Mouse (Mus musculus): ENCODE data around the gene Mtnr1a. TPM values are rescaled to one million over a fixed set of nuclear protein-coding genes. Genes with fewer than 3 reads are reported as not detected.

Mtnr1a gene
- polyA plus RNA-seq, 1 experiment from 2014 or later, result not detected

DNA sequence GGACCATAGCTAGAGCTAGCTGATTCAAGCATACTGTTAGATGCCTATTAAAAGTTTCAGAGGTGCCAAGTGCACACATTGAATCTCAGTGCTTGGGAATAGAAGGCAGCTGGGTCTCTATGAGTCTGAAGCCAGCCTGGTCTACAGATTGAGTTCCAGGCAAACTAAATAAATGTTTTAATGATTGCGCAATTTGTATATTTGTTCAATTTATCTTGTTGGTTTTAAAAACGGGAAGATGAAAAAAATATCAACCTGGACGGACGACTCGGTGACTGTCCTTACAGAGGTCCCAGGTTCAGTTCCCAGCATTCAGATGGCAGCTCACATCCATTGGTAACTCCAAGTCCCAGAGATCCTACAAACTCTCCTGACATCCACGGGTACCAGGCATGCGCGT, 2.0 kb downstream of the Mtnr1a start:
- Histone ChIP-seq H3K4me3 (ENCODE audit: low read length) (no peak overlapping the region), H3K9ac (ENCODE audit: low read length) (no peak overlapping the region), H3K27me3 (ENCODE audit: control insufficient read depth, insufficient read depth, low read length) (peaks cover 14% of the 10 kb centered on the region; the same call in 1 of the 2 replicates), H3K4me2 (ENCODE audit: low read depth, low read length) (no peak overlapping the region), H3K36me3 (ENCODE audit: control insufficient read depth, insufficient read depth) (no peaks in the 10 kb centered on the region), H3K4me1 (ENCODE audit: control insufficient read depth, insufficient read depth, low read length) (no peaks in the 10 kb centered on the region), H3K9me3 (replicated peaks; ENCODE audit: control insufficient read depth, low read length) (0 out of 2 replicates have a peak, but pooled peaks cover 2% of the 10 kb centered on the region), H3K27ac (ENCODE audit: low read length) (no peak overlapping the region)
- no peak for ATAC-seq (replicated peaks; ENCODE audit: extremely low read depth, insufficient read depth, low FRiP score)
- 84% methylated on average over 8 of the region's 8 CpGs for WGBS

DNA sequence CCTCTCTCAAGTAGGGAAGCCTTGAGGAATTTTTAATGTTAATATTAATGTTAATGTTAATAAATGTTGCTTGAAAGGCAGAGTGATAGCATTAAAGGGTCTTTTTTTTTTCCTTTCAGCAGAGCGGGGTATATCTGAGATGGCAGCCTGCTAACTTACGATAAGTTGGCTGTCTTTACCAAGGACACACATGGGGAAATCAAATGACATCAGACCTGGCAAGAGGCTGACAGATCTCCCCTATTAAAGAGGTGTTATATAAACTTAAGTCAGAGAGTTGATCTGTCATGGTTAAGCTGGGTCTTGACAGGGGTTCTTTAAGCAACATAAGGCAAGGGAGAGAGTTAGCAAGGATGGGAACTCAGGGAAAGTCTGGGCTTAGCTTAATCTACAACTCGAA, 11.9 kb downstream of the Mtnr1a start:
- H3K9me3 ChIP-seq (replicated peaks; ENCODE audit: control insufficient read depth, low read length), result no peaks in the 10 kb centered on the region
- no peak overlapping the region for H3K4me2 ChIP-seq (ENCODE audit: low read depth, low read length)
- no peak for ATAC-seq (replicated peaks; ENCODE audit: extremely low read depth, insufficient read depth, low FRiP score)
- H3K27me3 ChIP-seq (ENCODE audit: control insufficient read depth, insufficient read depth, low read length), result no peaks in the 10 kb centered on the region
- no peak overlapping the region for H3K9ac ChIP-seq (ENCODE audit: low read length)
- no peaks in the 10 kb centered on the region for H3K36me3 ChIP-seq (ENCODE audit: control insufficient read depth, insufficient read depth)
- H3K4me1 ChIP-seq (ENCODE audit: control insufficient read depth, insufficient read depth, low read length), result no peaks in the 10 kb centered on the region
- WGBS, result 75% methylated on average over 3 of the region's 3 CpGs
- no peak overlapping the region for H3K4me3 ChIP-seq (ENCODE audit: low read length)
- H3K27ac ChIP-seq (ENCODE audit: low read length), result no peak overlapping the region

DNA sequence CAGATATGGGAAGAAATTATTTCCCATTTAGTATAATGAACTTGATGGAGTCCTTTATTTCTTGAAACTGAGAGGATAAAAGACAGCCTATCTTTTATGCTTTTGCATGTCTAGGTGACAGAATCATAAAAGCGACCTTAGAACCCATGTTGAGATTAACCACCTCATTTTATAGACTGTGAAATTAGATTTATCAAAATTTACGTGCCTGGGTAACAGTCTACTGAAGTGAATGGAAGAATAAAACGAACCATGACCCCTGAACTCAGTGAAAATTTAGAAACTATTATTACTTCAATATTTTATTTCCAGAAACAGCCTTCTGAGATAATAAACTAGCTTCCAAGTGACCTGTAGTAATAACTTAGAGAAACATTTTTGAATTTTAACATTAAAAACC, 24.7 kb downstream of the Mtnr1a start:
- no peaks in the 10 kb centered on the region for H3K36me3 ChIP-seq (ENCODE audit: control insufficient read depth, insufficient read depth)
- 69% methylated on average over 3 of the region's 3 CpGs for WGBS
- H3K4me3 ChIP-seq (ENCODE audit: low read length), result no peak overlapping the region
- no peaks in the 10 kb centered on the region for H3K9me3 ChIP-seq (replicated peaks; ENCODE audit: control insufficient read depth, low read length)
- no peak overlapping the region for H3K4me2 ChIP-seq (ENCODE audit: low read depth, low read length)
- H3K9ac ChIP-seq (ENCODE audit: low read length), result no peak overlapping the region
- H3K27me3 ChIP-seq (ENCODE audit: control insufficient read depth, insufficient read depth, low read length), result no peaks in the 10 kb centered on the region
- no peak for ATAC-seq (replicated peaks; ENCODE audit: extremely low read depth, insufficient read depth, low FRiP score)
- H3K4me1 ChIP-seq (ENCODE audit: control insufficient read depth, insufficient read depth, low read length), result no peaks in the 10 kb centered on the region
- no peak overlapping the region for H3K27ac ChIP-seq (ENCODE audit: low read length)

DNA sequence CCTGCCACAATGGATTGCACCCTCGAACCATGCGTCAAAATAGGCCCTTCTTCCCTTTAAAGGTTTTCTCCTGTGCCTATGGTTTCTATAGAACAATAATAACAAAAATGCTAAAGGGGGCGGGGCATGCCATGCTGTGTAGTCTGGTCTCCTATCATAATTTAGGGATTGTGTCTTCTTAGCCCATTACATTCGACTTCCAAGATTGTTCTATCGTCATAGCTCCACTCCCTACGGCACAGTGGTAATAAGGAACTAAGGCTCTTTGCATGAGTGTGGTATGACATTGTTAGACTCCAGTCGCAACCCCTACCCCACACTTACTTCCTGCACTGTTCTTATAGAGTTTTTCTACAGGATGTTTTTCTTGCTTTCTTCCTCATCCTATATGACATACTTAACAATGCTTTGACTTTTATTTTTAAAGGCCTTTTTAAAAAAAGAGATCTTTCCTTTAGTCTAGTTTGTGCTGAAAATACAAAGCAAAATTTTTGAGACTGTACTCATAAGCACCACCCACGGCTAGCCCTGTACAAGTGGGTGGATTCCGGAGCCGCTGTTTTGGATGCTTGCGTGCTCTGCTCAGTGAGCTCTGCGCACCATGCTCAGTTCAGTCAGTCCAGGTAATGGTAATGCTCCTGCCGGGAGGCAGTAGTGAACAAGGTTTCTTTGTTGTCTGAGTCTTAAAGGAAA, 40.6 kb downstream of the Mtnr1a start:
- Histone ChIP-seq H3K4me3 (ENCODE audit: low read length) (peak overlapping the region; percentile 39), H3K9ac (ENCODE audit: low read length) (no peak overlapping the region), H3K4me1 (ENCODE audit: control insufficient read depth, insufficient read depth, low read length) (peaks cover 7% of the 10 kb centered on the region), H3K4me2 (ENCODE audit: low read depth, low read length) (peak overlapping the region; percentile 58), H3K27ac (ENCODE audit: low read length) (no peak overlapping the region), H3K27me3 (ENCODE audit: control insufficient read depth, insufficient read depth, low read length) (peaks cover 16% of the 10 kb centered on the region), H3K9me3 (replicated peaks; ENCODE audit: control insufficient read depth, low read length) (no peaks in the 10 kb centered on the region), H3K36me3 (ENCODE audit: control insufficient read depth, insufficient read depth) (no peaks in the 10 kb centered on the region)
- 19% methylated on average over 13 of the region's 13 CpGs for WGBS
- no peak for ATAC-seq (replicated peaks; ENCODE audit: extremely low read depth, insufficient read depth, low FRiP score)

DNA sequence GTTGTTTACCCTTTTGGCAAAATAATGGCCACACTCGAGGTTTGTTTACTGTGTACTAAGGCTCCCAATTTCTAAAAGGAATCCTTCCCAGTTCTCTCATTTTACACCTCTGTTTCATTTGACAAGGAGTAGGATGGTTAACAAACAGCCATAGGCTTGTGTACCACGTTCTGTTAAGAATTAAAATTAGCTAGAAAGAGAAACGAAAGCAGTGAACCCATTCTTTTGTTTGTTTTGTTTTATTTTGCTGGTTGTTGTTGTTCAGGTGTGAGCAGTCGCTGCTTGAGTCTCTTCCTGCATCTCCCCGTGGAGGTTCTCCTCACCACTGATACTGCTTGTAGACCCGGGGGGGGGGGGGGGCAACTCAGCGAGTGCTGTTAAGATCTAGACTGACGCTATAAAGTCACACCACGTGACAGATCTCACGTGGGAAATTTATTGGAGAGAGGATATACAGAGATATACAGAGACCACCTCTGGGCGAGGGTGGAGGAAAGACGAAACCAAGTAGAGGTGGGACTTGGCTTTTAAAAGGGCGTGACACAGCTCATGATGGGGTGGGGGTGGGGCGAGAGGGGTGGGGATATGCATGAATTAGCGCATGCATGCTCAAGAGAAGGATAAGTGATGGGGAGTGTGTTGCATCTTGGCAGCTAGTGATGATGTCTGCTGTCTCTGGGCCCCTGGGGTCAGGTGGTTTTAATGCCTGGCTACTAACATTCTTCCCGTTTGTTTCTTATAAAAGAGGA, 41.3 kb downstream of the Mtnr1a start:
- H3K4me3 ChIP-seq (ENCODE audit: low read length), result peak overlapping the region; percentile 39
- no peak for ATAC-seq (replicated peaks; ENCODE audit: extremely low read depth, insufficient read depth, low FRiP score)
- H3K36me3 ChIP-seq (ENCODE audit: control insufficient read depth, insufficient read depth), result no peaks in the 10 kb centered on the region
- H3K9ac ChIP-seq (ENCODE audit: low read length), result no peak overlapping the region
- peak overlapping the region; percentile 58 for H3K4me2 ChIP-seq (ENCODE audit: low read depth, low read length)
- 5% methylated on average over 16 of the region's 16 CpGs for WGBS
- no peaks in the 10 kb centered on the region for H3K9me3 ChIP-seq (replicated peaks; ENCODE audit: control insufficient read depth, low read length)
- peaks cover 7% of the 10 kb centered on the region for H3K4me1 ChIP-seq (ENCODE audit: control insufficient read depth, insufficient read depth, low read length)
- H3K27ac ChIP-seq (ENCODE audit: low read length), result no peak overlapping the region
- peaks cover 16% of the 10 kb centered on the region for H3K27me3 ChIP-seq (ENCODE audit: control insufficient read depth, insufficient read depth, low read length)

DNA sequence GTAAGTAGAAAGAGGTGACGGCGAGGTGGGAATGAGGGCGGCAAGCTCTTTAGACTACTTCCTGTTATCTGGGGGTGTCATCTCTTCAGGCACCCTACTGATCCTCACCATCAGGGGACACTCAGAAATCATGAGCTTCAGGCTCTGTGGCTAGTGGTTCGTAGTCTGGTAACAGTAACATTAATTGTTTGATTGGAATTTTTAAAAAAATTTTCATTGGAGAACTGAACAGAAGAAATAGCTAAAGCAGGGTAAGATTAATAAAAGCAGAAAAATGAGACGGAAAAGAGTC, 41.8 kb downstream of the Mtnr1a start:
- H3K4me3 ChIP-seq (ENCODE audit: low read length), result no peak overlapping the region

DNA sequence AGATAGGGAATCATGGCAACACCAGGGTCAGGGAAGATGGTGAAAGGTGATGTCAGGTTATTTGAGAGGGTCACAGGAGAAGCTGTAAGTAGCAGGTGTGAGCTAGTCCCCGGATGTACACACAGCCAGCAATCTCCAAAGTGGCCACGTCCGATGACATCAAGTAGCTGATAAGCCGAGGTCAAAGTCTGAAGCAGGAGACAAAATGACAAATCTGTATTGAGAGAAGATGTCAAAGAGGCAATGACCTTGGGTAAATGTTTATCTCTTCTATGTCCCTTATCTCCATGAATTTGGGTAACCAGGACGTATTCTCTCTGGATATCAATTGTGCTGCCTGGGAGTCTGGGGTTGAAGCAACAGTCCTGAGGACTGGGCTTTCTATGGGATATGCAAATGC, 42.9 kb downstream of the Mtnr1a start:
- no peaks in the 10 kb centered on the region for H3K9me3 ChIP-seq (replicated peaks; ENCODE audit: control insufficient read depth, low read length)
- H3K9ac ChIP-seq (ENCODE audit: low read length), result no peak overlapping the region
- no peaks in the 10 kb centered on the region for H3K36me3 ChIP-seq (ENCODE audit: control insufficient read depth, insufficient read depth)
- no peak overlapping the region for H3K27ac ChIP-seq (ENCODE audit: low read length)
- H3K27me3 ChIP-seq (ENCODE audit: control insufficient read depth, insufficient read depth, low read length), result peaks cover 16% of the 10 kb centered on the region
- no peak for ATAC-seq (replicated peaks; ENCODE audit: extremely low read depth, insufficient read depth, low FRiP score)
- 40% methylated on average over 5 of the region's 5 CpGs for WGBS
- no peak overlapping the region for H3K4me3 ChIP-seq (ENCODE audit: low read length)
- no peak overlapping the region for H3K4me2 ChIP-seq (ENCODE audit: low read depth, low read length)
- H3K4me1 ChIP-seq (ENCODE audit: control insufficient read depth, insufficient read depth, low read length), result peaks cover 7% of the 10 kb centered on the region

More for the DNA sequence above, 41.8 kb downstream of the Mtnr1a start:
- Histone ChIP-seq H3K36me3 (ENCODE audit: control insufficient read depth, insufficient read depth) (no peaks in the 10 kb centered on the region), H3K4me2 (ENCODE audit: low read depth, low read length) (no peak overlapping the region), H3K9ac (ENCODE audit: low read length) (no peak overlapping the region), H3K27ac (ENCODE audit: low read length) (no peak overlapping the region), H3K27me3 (ENCODE audit: control insufficient read depth, insufficient read depth, low read length) (peaks cover 16% of the 10 kb centered on the region), H3K9me3 (replicated peaks; ENCODE audit: control insufficient read depth, low read length) (no peaks in the 10 kb centered on the region), H3K4me1 (ENCODE audit: control insufficient read depth, insufficient read depth, low read length) (peaks cover 7% of the 10 kb centered on the region)
- ATAC-seq (replicated peaks; ENCODE audit: extremely low read depth, insufficient read depth, low FRiP score), result no peak
- WGBS, result 41% methylated on average over 5 of the region's 5 CpGs

DNA sequence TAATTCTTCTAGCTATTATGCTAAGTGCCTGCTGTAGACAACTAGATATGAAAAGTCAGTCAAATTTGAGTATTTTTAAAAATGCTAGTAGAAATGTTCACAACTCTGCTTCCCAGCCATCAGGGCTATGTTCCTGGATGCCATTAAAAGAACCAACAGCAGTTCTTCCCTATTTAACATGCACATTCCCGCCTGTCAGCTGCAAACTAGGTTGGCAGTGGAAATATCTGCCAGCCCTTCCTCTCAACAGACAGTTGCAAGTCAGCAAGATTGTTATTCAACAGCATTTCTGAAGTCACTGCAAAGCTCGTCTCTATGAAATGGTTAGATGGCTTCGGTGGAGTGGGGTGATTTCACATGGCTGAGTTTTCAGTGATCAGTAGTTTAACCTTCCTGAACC, 48.7 kb downstream of the Mtnr1a start:
- no peak for ATAC-seq (replicated peaks; ENCODE audit: extremely low read depth, insufficient read depth, low FRiP score)
- Histone ChIP-seq H3K4me1 (ENCODE audit: control insufficient read depth, insufficient read depth, low read length) (no peaks in the 10 kb centered on the region), H3K9me3 (replicated peaks; ENCODE audit: control insufficient read depth, low read length) (no peaks in the 10 kb centered on the region), H3K27ac (ENCODE audit: low read length) (no peak overlapping the region), H3K36me3 (ENCODE audit: control insufficient read depth, insufficient read depth) (no peaks in the 10 kb centered on the region), H3K9ac (ENCODE audit: low read length) (no peak overlapping the region), H3K27me3 (ENCODE audit: control insufficient read depth, insufficient read depth, low read length) (no peaks in the 10 kb centered on the region), H3K4me3 (ENCODE audit: low read length) (no peak overlapping the region), H3K4me2 (ENCODE audit: low read depth, low read length) (no peak overlapping the region)
- 70% methylated on average over 3 of the region's 3 CpGs for WGBS

DNA sequence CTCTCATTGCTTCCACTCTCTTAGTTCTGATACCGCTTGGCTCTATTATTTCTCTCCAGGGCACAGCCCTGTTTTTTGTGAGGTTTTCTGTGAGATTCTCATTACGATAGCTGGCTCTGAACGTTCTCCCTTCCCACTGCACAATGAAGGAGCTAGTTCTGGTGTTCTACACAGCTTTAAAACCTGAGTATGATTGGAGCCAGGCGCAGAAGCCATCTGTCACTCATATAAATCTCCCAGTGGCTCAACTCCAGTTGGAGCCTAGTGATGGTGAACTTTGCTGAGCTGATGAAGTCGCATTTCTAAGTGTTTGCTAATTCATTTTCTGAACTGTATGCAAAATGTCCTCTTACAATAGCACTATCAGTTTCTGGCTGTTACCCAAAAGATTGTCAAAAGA, 56.7 kb downstream of the Mtnr1a start:
- Histone ChIP-seq H3K36me3 (ENCODE audit: control insufficient read depth, insufficient read depth) (no peaks in the 10 kb centered on the region), H3K4me2 (ENCODE audit: low read depth, low read length) (no peak overlapping the region), H3K9me3 (replicated peaks; ENCODE audit: control insufficient read depth, low read length) (no peaks in the 10 kb centered on the region), H3K9ac (ENCODE audit: low read length) (no peak overlapping the region), H3K4me1 (ENCODE audit: control insufficient read depth, insufficient read depth, low read length) (no peaks in the 10 kb centered on the region), H3K27me3 (ENCODE audit: control insufficient read depth, insufficient read depth, low read length) (no peaks in the 10 kb centered on the region), H3K27ac (ENCODE audit: low read length) (no peak overlapping the region), H3K4me3 (ENCODE audit: low read length) (no peak overlapping the region)
- WGBS, result 64% methylated on average over 5 of the region's 5 CpGs
- ATAC-seq (replicated peaks; ENCODE audit: extremely low read depth, insufficient read depth, low FRiP score), result no peak
